Mouse (Mus musculus): Measurements from ENCODE around the gene Dtnb. TPM values are rescaled to one million over a fixed set of nuclear protein-coding genes. Genes with fewer than 3 reads are reported as not detected.
A peak's percentile ranks its signal among the peaks of the same experiment; 100 is the strongest.

The Dtnb gene
- polyA plus RNA-seq, 1 experiment from 2014 or later, result 36.3 TPM

DNA sequence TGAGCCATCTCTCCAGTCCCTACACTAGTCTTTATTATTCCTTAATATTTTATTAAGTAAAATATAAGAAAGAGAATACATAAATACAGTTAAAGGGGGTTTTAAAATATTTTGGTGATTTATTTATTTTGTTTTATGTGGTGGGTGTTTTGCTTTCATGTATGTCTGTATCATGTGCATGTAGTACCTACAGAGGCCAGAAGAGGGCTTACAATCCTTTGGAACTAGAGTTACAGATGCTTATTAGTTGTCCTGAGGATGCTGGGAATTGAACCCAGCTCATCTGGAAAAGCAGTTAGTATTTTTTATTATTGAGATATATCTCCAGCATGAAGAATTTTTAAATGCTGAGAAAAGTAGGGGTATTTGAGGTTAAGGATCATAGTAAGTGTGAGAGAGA lies 37.6 kb downstream of the Dtnb start:
- Histone ChIP-seq H3K9me3 (replicated peaks; ENCODE audit: low read length) (no peaks in the 10 kb centered on the region), H3K27ac (no peak overlapping the region), H3K9ac (ENCODE audit: low read depth, low read length) (no peak overlapping the region), H3K27me3 (ENCODE audit: insufficient read depth, low read length) (no peaks in the 10 kb centered on the region), H3K4me3 (replicated peaks; ENCODE audit: low read depth, low read length) (no peak overlapping the region), H3K4me2 (ENCODE audit: low read length) (no peak overlapping the region), H3K4me1 (replicated peaks; ENCODE audit: insufficient read depth, low read length) (no peaks in the 10 kb centered on the region), H3K36me3 (ENCODE audit: insufficient read depth, low read length) (0 out of 2 replicates have a peak, but pooled peaks cover 3% of the 10 kb centered on the region)
- DNase-seq (ENCODE audit: low spot score), result no peak
- peak; percentile 42; the same call in 1 of the 2 replicates for TF ChIP-seq CTCF (IDR thresholded peaks at IDR 0.05; ENCODE audit: low read depth)
- ATAC-seq (replicated peaks; ENCODE audit: low FRiP score, low read depth), result no peak

DNA sequence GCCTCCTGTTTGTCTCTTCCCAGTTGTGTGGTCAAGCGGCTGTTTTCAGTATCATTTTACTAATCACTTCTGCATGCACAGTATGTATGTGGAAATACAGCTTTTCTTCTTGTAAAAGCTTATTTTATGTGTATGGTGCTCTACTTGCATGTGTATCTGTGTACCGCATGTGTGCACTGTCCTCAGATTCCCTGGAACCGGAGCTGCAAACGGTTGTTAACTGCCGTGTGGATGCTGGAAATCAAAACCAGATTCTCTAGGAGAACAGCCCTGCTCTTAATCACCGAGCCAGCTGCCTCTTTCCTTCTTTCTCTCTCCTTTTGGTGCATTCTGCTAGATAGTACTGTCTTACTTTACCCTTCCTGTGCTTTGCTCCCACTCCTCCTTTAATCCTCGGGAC lies 39.7 kb downstream of the Dtnb start:
- DNase-seq (ENCODE audit: low spot score) (peak; percentile 47), ATAC-seq (replicated peaks; ENCODE audit: low FRiP score, low read depth) (no peak)
- H3K9me3 ChIP-seq (replicated peaks; ENCODE audit: low read length), result no peaks in the 10 kb centered on the region
- H3K36me3 ChIP-seq (ENCODE audit: insufficient read depth, low read length), result 0 out of 2 replicates have a peak, but pooled peaks cover 3% of the 10 kb centered on the region
- H3K4me1 ChIP-seq (replicated peaks; ENCODE audit: insufficient read depth, low read length), result no peaks in the 10 kb centered on the region
- no peak overlapping the region for H3K9ac ChIP-seq (ENCODE audit: low read depth, low read length)
- WGBS, result 31% methylated on average over 7 of the region's 7 CpGs
- H3K4me2 ChIP-seq (ENCODE audit: low read length), result no peak overlapping the region
- TF ChIP-seq CTCF (IDR thresholded peaks at IDR 0.05; ENCODE audit: low read depth), result no peak
- H3K27ac ChIP-seq, result 0 out of 2 replicates have a peak overlapping the region, but pooled peaks have one; percentile 13
- no peak overlapping the region for H3K4me3 ChIP-seq (replicated peaks; ENCODE audit: low read depth, low read length)
- no peaks in the 10 kb centered on the region for H3K27me3 ChIP-seq (ENCODE audit: insufficient read depth, low read length)

DNA sequence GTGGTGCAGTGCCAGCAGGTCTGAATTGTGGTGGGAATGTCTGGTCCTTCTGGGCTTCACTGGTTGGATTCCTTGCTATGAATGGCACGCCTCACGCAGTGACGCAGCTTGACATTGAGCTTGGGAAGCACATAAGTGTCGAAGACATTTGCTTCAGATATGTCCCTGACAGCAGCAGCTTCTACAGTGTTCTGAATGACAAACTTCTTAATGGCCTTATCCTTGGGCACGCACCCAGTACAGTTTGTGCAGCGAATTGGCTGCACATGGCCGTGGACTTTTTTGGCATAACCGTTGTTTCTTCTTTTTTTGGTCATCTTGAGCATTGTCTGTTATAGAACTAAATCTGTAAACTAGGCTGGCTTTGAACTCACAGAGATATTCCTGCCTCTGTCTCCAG lies 42.9 kb downstream of the Dtnb start:
- H3K4me1 ChIP-seq (replicated peaks; ENCODE audit: insufficient read depth, low read length), result no peaks in the 10 kb centered on the region
- H3K36me3 ChIP-seq (ENCODE audit: insufficient read depth, low read length), result no peaks in the 10 kb centered on the region
- no peak overlapping the region for H3K4me3 ChIP-seq (replicated peaks; ENCODE audit: low read depth, low read length)
- ATAC-seq (replicated peaks; ENCODE audit: low FRiP score, low read depth) (no peak), DNase-seq (ENCODE audit: low spot score) (no peak)
- H3K9me3 ChIP-seq (replicated peaks; ENCODE audit: low read length), result no peaks in the 10 kb centered on the region
- no peak overlapping the region for H3K4me2 ChIP-seq (ENCODE audit: low read length)
- no peaks in the 10 kb centered on the region for H3K27me3 ChIP-seq (ENCODE audit: insufficient read depth, low read length)
- no peak overlapping the region for H3K27ac ChIP-seq
- H3K9ac ChIP-seq (ENCODE audit: low read depth, low read length), result no peak overlapping the region
- 95% methylated on average over 8 of the region's 8 CpGs for WGBS
- TF ChIP-seq CTCF (IDR thresholded peaks at IDR 0.05; ENCODE audit: low read depth), result no peak

DNA sequence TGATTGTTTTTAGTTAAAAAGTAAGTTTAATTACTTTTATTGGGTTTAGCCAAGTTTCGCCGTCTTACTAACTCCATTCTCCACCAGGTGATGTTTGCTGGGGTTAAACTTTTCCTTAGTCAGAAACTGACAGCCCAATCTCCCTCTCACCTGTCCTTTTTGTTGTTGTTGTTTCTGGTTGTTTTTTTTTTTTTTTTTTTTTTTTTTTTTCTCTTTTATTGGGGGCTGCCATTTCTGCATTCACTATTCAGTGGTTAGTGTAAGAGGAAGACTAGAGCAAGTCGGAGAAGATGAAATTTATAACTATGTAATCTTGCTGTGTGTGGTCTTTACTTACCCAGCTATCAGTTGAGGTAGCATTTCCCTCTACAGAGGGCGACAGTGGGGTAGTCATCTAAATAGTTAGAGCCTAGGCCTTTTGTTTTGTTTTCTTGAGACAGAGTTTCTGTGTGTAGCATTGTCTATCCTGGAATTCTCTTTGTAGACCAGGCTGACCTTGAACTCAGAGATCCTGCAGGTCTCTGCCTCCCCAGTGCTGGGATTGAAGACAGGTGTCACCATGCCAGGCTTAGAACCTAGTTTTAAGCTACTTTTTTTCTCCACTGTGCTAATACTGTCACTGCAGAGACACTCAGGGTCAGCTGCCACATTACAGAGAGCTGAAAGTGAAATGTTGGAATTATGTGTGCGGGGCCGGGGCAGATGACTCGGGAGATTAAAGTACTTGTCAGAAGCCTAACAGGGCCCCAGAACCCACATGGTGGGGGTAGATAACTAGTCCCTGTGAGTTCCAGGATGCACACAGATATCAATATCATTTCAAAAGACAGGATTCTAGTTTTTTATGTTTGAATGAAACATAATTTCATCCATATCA lies 46.2 kb downstream of the Dtnb start:
- H3K4me2 ChIP-seq (ENCODE audit: low read length), result no peak overlapping the region
- H3K4me3 ChIP-seq (replicated peaks; ENCODE audit: low read depth, low read length), result no peak overlapping the region
- H3K36me3 ChIP-seq (ENCODE audit: insufficient read depth, low read length), result no peaks in the 10 kb centered on the region
- H3K27me3 ChIP-seq (ENCODE audit: insufficient read depth, low read length), result no peaks in the 10 kb centered on the region
- no peaks in the 10 kb centered on the region for H3K9me3 ChIP-seq (replicated peaks; ENCODE audit: low read length)
- DNase-seq (ENCODE audit: low spot score) (no peak), ATAC-seq (replicated peaks; ENCODE audit: low FRiP score, low read depth) (no peak)
- no peak overlapping the region for H3K27ac ChIP-seq
- no peak overlapping the region for H3K9ac ChIP-seq (ENCODE audit: low read depth, low read length)
- H3K4me1 ChIP-seq (replicated peaks; ENCODE audit: insufficient read depth, low read length), result no peaks in the 10 kb centered on the region
- 96% methylated on average over 7 of the region's 7 CpGs for WGBS
- no peak for TF ChIP-seq CTCF (IDR thresholded peaks at IDR 0.05; ENCODE audit: low read depth)

DNA sequence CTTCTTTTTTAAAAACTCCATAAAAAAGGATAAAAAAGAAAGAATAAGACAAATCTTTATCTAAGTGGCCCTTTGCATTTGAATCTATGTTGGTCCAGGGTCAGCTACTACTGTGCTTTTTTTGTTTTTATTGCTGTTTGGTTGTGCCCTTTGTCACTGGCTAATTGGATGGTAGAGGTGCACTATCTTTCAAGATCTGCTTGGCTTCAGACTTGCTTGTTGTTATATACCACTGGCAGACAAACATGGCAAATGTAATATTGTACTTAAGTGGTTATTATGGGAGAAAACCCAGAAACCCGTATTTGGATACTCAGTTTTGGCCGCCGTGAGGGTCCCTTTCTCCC lies 46.8 kb downstream of the Dtnb start:
- Histone ChIP-seq H3K27me3 (ENCODE audit: insufficient read depth, low read length) (no peaks in the 10 kb centered on the region), H3K4me1 (replicated peaks; ENCODE audit: insufficient read depth, low read length) (no peaks in the 10 kb centered on the region), H3K36me3 (ENCODE audit: insufficient read depth, low read length) (no peaks in the 10 kb centered on the region), H3K27ac (no peak overlapping the region), H3K4me2 (ENCODE audit: low read length) (no peak overlapping the region), H3K4me3 (replicated peaks; ENCODE audit: low read depth, low read length) (no peak overlapping the region), H3K9ac (ENCODE audit: low read depth, low read length) (no peak overlapping the region), H3K9me3 (replicated peaks; ENCODE audit: low read length) (no peaks in the 10 kb centered on the region)
- DNase-seq (ENCODE audit: low spot score) (no peak), ATAC-seq (replicated peaks; ENCODE audit: low FRiP score, low read depth) (no peak)
- 95% methylated on average over 3 of the region's 3 CpGs for WGBS
- TF ChIP-seq CTCF (IDR thresholded peaks at IDR 0.05; ENCODE audit: low read depth), result no peak

DNA sequence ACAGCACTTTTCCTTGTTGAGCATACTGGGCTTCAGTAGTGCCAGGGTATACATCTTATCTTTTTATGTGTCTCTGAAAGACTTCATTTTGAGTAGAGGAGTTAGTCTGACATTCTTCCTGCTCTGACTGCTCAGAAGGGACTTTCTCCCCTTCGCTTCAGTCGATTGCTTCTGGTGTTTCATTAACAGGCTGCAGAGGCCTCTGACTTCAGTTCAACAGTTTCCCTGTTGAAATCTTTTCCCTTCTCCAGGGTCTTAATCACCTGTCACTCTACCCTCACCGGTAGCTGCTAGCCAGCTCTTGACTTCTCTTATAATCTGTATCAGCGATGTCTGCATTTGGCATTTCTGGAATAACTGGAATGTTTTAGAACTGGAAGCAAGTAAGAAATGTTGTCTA lies 54.7 kb downstream of the Dtnb start:
- Histone ChIP-seq H3K4me1 (replicated peaks; ENCODE audit: insufficient read depth, low read length) (no peaks in the 10 kb centered on the region), H3K4me3 (replicated peaks; ENCODE audit: low read depth, low read length) (no peak overlapping the region), H3K27ac (peak overlapping the region; percentile 62; the same call in 1 of the 2 replicates), H3K9ac (ENCODE audit: low read depth, low read length) (no peak overlapping the region), H3K9me3 (replicated peaks; ENCODE audit: low read length) (no peaks in the 10 kb centered on the region), H3K27me3 (ENCODE audit: insufficient read depth, low read length) (no peaks in the 10 kb centered on the region), H3K4me2 (ENCODE audit: low read length) (no peak overlapping the region), H3K36me3 (ENCODE audit: insufficient read depth, low read length) (no peaks in the 10 kb centered on the region)
- peak; percentile 35 for DNase-seq (ENCODE audit: low spot score)
- WGBS, result 56% methylated on average over 4 of the region's 4 CpGs
- peak; percentile 63; the same call in 1 of the 2 replicates for ATAC-seq (replicated peaks; ENCODE audit: low FRiP score, low read depth)
- TF ChIP-seq CTCF (IDR thresholded peaks at IDR 0.05; ENCODE audit: low read depth), result no peak

Measured in kidney, postnatal 0 days (tissue).